Comparison of ENCODE assay signal across 8 mouse cellular contexts in genomic region chrX:152368054-152368396, GRCm38 (mm10). TPM values are rescaled to one million over a fixed set of nuclear protein-coding genes. Genes with fewer than 3 reads are reported as not detected.
DNase-seq lines count a peak whose midpoint lies in the region; ATAC-seq and TF ChIP-seq lines count a peak whose summit lies in the region.

No protein-coding gene starts in this region.

- no peak for DNase-seq in kidney, postnatal 0 days (ENCODE audit: low spot score)
- no peak for DNase-seq in kidney, adult 8-10 months
- DNase-seq in embryo, embryonic 9.5 days (ENCODE audit: extremely low spot score) = peak; percentile 2
- peak; percentile 13 for DNase-seq in neural tube, embryonic 10.5 days (ENCODE audit: extremely low spot score, low spot score)
- DNase-seq in spleen, postnatal 4 days (ENCODE audit: low spot score in 2 of 2) = no peak
- no peak for DNase-seq in thymus, adult 2 months
- DNase-seq in adrenal gland, adult 18-20 months (ENCODE audit: low spot score in 2 of 2) = no peak

- H3K36me3 ChIP-seq in kidney, postnatal 0 days (ENCODE audit: insufficient read depth, low read length) = no peaks in the 10 kb centered on the region
- H3K36me3 ChIP-seq in hindbrain, embryonic 16.5 days (ENCODE audit: control insufficient read depth, insufficient read depth, low read length) = no peaks in the 10 kb centered on the region
- no peaks in the 10 kb centered on the region for H3K36me3 ChIP-seq in thymus, adult 2 months (ENCODE audit: control insufficient read depth, insufficient read depth, low read length)

- no peaks in the 10 kb centered on the region for H3K4me1 ChIP-seq in kidney, postnatal 0 days (replicated peaks; ENCODE audit: insufficient read depth, low read length)
- H3K4me1 ChIP-seq in hindbrain, embryonic 16.5 days (ENCODE audit: control insufficient read depth, insufficient read depth, low read depth, low read length) = peaks cover 5% of the 10 kb centered on the region; the same call in 1 of the 2 replicates
- H3K4me1 ChIP-seq in thymus, adult 2 months (replicated peaks; ENCODE audit: control insufficient read depth, insufficient read depth, low read length) = no peaks in the 10 kb centered on the region

- peak overlapping the region; percentile 57 for H3K9ac ChIP-seq in kidney, postnatal 0 days (ENCODE audit: low read depth, low read length)
- H3K9ac ChIP-seq in hindbrain, embryonic 16.5 days (ENCODE audit: low read depth, low read length) = peak overlapping the region; percentile 71

- H3K9me3 ChIP-seq in kidney, postnatal 0 days (replicated peaks; ENCODE audit: low read length) = no peaks in the 10 kb centered on the region
- H3K9me3 ChIP-seq in hindbrain, embryonic 16.5 days (ENCODE audit: control insufficient read depth, low read length) = no peaks in the 10 kb centered on the region

- peak overlapping the region; percentile 49 for H3K4me3 ChIP-seq in kidney, postnatal 0 days (replicated peaks; ENCODE audit: low read depth, low read length)
- H3K4me3 ChIP-seq in hindbrain, embryonic 16.5 days (ENCODE audit: low read length) = peak overlapping the region; percentile 53
- no peak overlapping the region for H3K4me3 ChIP-seq in thymus, adult 2 months (ENCODE audit: control insufficient read depth, insufficient read depth, low read length)

- H3K27me3 ChIP-seq in kidney, postnatal 0 days (ENCODE audit: insufficient read depth, low read length) = no peaks in the 10 kb centered on the region
- peaks cover 4% of the 10 kb centered on the region; the same call in 1 of the 2 replicates for H3K27me3 ChIP-seq in hindbrain, embryonic 16.5 days (replicated peaks; ENCODE audit: control insufficient read depth, insufficient read depth, low read length)
- no peaks in the 10 kb centered on the region for H3K27me3 ChIP-seq in thymus, adult 2 months (ENCODE audit: control insufficient read depth, insufficient read depth, low read length)

- no peak for TF ChIP-seq POLR2A in thymus, adult 2 months (IDR thresholded peaks at IDR 0.05; ENCODE audit: control insufficient read depth, extremely low read depth, insufficient read depth, low read length, poor library complexity)

- TF ChIP-seq CTCF in kidney, postnatal 0 days (IDR thresholded peaks at IDR 0.05; ENCODE audit: low read depth) = no peak
- no peak for TF ChIP-seq CTCF in thymus, adult 2 months (IDR thresholded peaks at IDR 0.05; ENCODE audit: borderline replicate concordance, control insufficient read depth, extremely low read depth, insufficient read depth, low read length, poor library complexity)

- ATAC-seq in kidney, postnatal 0 days (replicated peaks; ENCODE audit: low FRiP score, low read depth) = peak; percentile 47; the same call in 1 of the 2 replicates
- peak; percentile 44 for ATAC-seq in hindbrain, embryonic 16.5 days

- WGBS in kidney, postnatal 0 days = 25% methylated on average over 4 of the region's 4 CpGs
- 20% methylated on average over 3 of the region's 4 CpGs for WGBS in hindbrain, embryonic 16.5 days
- WGBS in thymus, adult 2 months = 53% methylated on average over 3 of the region's 4 CpGs

- H3K27ac ChIP-seq in kidney, postnatal 0 days = no peak overlapping the region
- H3K27ac ChIP-seq in hindbrain, embryonic 16.5 days (ENCODE audit: low read depth, low read length) = peak overlapping the region; percentile 86
- H3K27ac ChIP-seq in thymus, adult 2 months (ENCODE audit: control insufficient read depth, insufficient read depth, low read length) = no peak overlapping the region

- H3K4me2 ChIP-seq in kidney, postnatal 0 days (ENCODE audit: low read length) = peak overlapping the region; percentile 57
- H3K4me2 ChIP-seq in hindbrain, embryonic 16.5 days (ENCODE audit: low read length) = peak overlapping the region; percentile 48

RNA-seq across cellular contexts. Expression of gene Gpr173, which starts 0.5 kb away (rescaled TPM):
- polyA plus RNA-seq in kidney, postnatal 0 days (2015; fragmentation: Nextera tagmentation; extraction: Ambion mirVana) = 2.1 and 2.8 TPM in 2 replicates
- 8.5 and 10.7 TPM in 2 replicates for polyA plus RNA-seq in hindbrain, embryonic 16.5 days (2015; fragmentation: Nextera tagmentation; extraction: Ambion mirVana)
- 0.31 and 1.1 TPM in 2 replicates for polyA plus RNA-seq in thymus, adult 2 months (2012; rRNA removed)
- 1 to 10 TPM; 1.1 to 1.5 TPM for total RNA-seq in adrenal gland, adult 18-20 months (2021)

RNA-seq across cellular contexts. Expression of gene Tspyl2, which starts 25.8 kb away (rescaled TPM):
- polyA plus RNA-seq in kidney, postnatal 0 days (2015; fragmentation: Nextera tagmentation; extraction: Ambion mirVana) = 16.1 and 18.5 TPM in 2 replicates
- 58.2 and 59.7 TPM in 2 replicates for polyA plus RNA-seq in hindbrain, embryonic 16.5 days (2015; fragmentation: Nextera tagmentation; extraction: Ambion mirVana)
- polyA plus RNA-seq in thymus, adult 2 months (2012; rRNA removed) = 27.1 and 34.6 TPM in 2 replicates
- 10 to 100 TPM; 47.9 to 52.8 TPM for total RNA-seq in adrenal gland, adult 18-20 months (2021)

RNA-seq across cellular contexts. Expression of gene Kantr, which starts 40.7 kb away (rescaled TPM):
- polyA plus RNA-seq in kidney, postnatal 0 days (2015; fragmentation: Nextera tagmentation; extraction: Ambion mirVana) = 10.3 and 10.4 TPM in 2 replicates
- polyA plus RNA-seq in hindbrain, embryonic 16.5 days (2015; fragmentation: Nextera tagmentation; extraction: Ambion mirVana) = 30.1 and 34.5 TPM in 2 replicates
- 9.8 and 10.3 TPM in 2 replicates for polyA plus RNA-seq in thymus, adult 2 months (2012; rRNA removed)
- 1 to 10 TPM; 8.9 to 9.1 TPM for total RNA-seq in adrenal gland, adult 18-20 months (2021)

Comparison
In these comparisons a context has a peak if more than half of its experiments do, and no peak if none do; other contexts are left out.
1. DNase-seq: peak in embryo, embryonic 9.5 days (single experiment) and neural tube, embryonic 10.5 days (single experiment); none in kidney, postnatal 0 days (single experiment), kidney, adult 8-10 months (0 of 2), spleen, postnatal 4 days (0 of 2), thymus, adult 2 months (single experiment) and adrenal gland, adult 18-20 months (0 of 2).